Mouse (Mus musculus): ENCODE data around the gene Wfdc10.

The Wfdc10 gene

DNA sequence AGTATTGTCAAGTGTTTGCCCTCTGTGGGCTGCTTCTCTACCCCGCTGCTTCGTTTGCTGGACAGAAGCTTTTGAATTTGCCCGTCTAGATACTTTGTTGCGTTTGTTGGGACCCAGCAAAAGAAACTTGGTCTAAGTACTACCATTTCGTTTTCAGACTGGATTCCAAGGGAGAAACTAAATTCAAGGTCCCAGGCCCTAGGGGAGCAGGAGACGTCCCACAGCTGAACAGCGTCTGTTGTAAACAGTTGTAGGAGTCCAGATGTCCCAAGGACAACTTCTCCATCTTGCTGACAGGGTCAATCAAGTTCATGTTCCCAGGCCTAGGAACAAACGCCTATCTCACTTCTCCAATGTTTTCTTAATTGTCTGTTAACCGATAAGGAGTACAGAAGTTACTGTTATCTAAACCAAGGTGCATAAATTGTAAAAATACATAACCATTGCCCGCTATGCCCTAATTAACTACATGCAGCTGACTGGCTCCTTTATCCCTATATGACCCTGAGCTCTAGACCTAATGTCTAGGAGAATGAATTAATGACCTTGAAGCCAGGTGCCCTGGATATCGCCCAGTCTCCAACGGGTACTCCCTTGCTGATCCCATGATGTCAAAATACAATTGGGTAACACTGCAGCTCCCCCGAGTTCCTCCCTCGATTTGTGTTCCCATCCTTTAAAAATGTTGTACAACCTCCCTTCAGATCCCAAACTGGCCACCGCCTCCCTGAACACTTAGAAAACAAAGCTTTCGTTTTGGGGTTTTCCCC lies 21.3 kb downstream of the Wfdc10 start:
- POLR2A ChIA-PET, result interaction anchor here (0.8 to 1.9 kb wide), 6 partner anchors 20 to 234 kb away, joined by 3 to 5 read pairs (median 3); partner anchors contain the start of genes Acot8 (in 2 of the 4), Zswim3 (in 2 of the 4), Sdc4 (in 1 of the 4) and Wfdc9 (in 1 of the 4)
- CTCF ChIA-PET, result interaction anchor here in 3 of 4 experiments (0.5 to 2.8 kb wide), 7 partner anchors 21 to 195 kb away, joined by 4 to 15 read pairs (median 7); partner anchors contain the start of genes Wfdc10 (in 2 of the 3) and Wfdc9 (in 2 of the 3)

DNA sequence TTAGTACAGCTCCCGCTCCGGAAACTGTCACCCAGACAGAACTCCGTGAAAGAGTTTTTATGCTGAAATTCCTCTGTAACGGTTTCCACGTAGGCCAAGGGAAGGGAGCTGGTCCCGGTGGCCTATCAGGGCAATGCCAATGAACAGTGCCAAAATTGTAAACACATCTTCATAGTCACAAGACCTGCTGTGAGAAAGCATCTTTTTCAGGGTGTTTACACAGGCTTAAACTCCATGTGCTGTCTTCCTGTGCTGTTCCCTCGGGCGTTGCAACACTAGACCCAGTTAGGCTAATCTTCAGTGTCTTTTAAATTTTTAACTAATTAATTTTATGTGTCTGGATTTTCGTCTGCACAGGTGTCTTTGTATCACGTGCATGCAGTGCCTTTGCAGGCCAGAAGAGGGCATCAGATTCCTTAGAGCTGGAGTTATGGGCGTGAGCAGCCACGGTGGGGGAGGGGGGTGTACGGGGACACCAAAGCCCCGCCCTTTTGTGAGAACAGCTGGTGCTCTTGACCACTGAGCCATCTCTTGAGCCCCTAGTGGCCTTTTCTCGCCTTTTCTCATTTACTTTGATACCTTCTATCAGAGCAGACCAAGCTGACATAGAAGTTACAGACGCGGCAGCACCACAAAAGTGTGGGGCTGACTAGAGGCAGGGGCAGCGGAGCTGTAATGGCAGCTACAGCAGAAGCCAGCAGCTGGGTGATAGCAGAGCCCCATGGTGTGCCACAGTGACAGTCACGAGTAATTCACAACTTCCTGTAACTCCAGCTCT lies 23.2 kb downstream of the Wfdc10 start:
- POLR2A ChIA-PET, result interaction anchor here in 3 of 4 experiments (0.7 to 1.2 kb wide), 8 partner anchors 9 to 661 kb away, joined by 3 to 4 read pairs (median 4); partner anchors contain the start of genes Zswim1 (in 2 of the 3), Dnttip1 (in 1 of the 3) and Wfdc3 (in 1 of the 3)
- CTCF ChIA-PET, result interaction anchor here (0.6 to 2.3 kb wide), 60 partner anchors 8 to 937 kb away, joined by 3 to 37 read pairs (median 4); partner anchors contain the start of genes Wfdc10 (in 3 of the 4), Wfdc9 (in 3 of the 4), Eppin (in 1 of the 4) and Gm20458 (in 1 of the 4)

DNA sequence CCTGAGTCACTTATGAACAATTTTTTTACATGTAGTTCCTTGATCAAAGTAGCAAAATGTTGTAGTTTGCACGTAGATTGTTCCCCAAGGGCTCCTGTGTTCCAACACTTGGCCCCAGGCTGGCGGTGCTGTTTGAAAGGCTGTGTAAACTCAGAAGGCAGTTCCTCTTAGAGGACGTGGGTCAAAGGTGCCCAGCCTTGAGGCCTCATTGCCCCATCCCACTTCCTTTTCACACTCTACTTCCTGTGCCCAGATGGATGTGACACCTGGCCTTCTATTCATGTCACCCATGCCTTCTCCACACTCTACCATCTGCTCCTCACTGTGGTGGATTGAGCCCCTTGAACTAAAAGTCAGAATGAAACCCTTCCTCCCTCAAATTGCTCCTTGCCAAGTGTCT lies 24.1 kb downstream of the Wfdc10 start:
- POLR2A ChIA-PET, result interaction anchor here in 2 of 4 experiments (0.7 to 1.2 kb wide), 6 partner anchors 8 to 143 kb away, joined by 3 to 4 read pairs (median 4); partner anchors contain the start of genes Dnttip1 (in 1 of the 2), Wfdc3 (in 1 of the 2) and Zswim1 (in 1 of the 2)
- CTCF ChIA-PET, result interaction anchor here (0.6 to 2.3 kb wide), 41 partner anchors 9 to 395 kb away, joined by 3 to 37 read pairs (median 4); partner anchors contain the start of genes Wfdc10 (in 2 of the 4), Wfdc9 (in 2 of the 4), Gm20458 (in 1 of the 4) and Snx21 (in 1 of the 4)

DNA sequence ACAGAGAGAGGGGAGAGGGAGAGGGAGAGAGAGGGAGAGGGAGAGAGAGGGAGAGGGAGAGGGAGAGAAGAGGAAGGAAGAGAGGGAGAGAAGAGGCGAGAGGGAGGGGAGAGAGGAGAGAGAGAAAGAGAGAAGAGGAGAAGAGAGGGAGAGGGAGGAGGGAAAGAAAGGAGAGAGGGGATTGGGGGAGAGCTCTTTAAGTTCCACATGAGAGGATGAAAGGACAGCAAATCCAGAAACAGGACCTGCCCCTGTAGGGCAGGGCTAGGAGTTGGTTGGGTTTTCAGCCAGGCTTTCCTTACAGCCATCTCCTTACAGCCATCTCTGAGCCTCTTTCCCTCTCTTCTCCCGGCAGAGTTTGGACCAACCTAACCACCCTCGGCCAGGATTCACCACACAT lies 29.0 kb downstream of the Wfdc10 start, which contains the start of gene Wfdc13:
Gene Wfdc13, plus strand, starts transcription at position 301 of the 400 bp plus-strand sequence.
- CTCF ChIA-PET, result interaction anchor here in 1 of 4 experiments (1.2 kb wide), 1 partner anchor 29 kb away, joined by 3 read pairs; the partner anchor contains the start of genes Wfdc10 and Wfdc9
- POLR2A ChIA-PET, result interaction anchor here in 1 of 4 experiments (0.6 kb wide), 1 partner anchor 81 kb away, joined by 4 read pairs; no protein-coding TSS in a partner anchor

DNA sequence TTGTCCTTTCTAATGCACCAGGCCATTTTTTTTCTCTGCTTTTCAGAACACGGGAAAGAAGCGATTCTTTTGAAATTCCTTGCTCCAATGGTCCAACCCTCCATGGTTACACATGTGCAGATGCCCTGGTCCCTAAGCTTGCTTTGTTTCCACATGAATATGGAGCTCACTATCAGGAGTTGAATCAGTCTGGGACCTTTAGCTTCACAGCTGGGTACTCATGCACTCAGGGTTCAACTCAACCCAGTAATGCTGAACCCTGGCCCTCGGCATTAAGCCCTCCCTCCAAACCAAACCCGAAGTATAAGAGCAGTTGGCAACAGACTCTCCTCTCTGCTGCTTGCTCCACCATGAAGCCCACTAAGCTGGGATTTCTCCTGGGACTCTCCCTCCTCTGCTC lies 42.4 kb downstream of the Wfdc10 start, which contains the start of gene Spint4:
Gene Spint4, plus strand, starts transcription at position 301 of the 400 bp plus-strand sequence.
- CTCF ChIA-PET, result interaction anchor here in 1 of 4 experiments (1.2 kb wide), 1 partner anchor 19 kb away, joined by 3 read pairs; no protein-coding TSS in a partner anchor
- POLR2A ChIA-PET, result interaction anchor here in 1 of 4 experiments (0.5 kb wide), 1 partner anchor 38 kb away, joined by 3 read pairs; no protein-coding TSS in a partner anchor

DNA sequence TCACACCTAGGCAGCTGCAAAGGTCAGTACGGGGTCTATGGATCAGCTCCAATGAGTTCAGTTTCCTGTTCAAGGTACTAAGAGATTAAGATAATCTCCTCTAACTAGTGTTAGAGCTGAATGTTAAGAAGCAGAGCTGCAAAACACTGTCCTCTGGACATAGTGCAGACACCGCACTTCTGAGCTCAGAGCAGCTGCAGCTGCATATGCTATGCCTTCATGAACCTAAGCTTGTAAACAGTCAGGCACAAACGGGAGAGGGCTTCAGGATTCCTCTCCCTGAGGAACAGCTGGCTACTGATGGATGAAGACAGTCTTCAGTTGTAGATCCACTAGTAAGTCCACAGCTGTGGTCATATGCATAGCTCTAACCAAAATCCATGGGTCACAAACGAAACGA lies 45.1 kb downstream of the Wfdc10 start:
- CTCF ChIA-PET, result interaction anchor here (0.5 to 2.2 kb wide), 15 partner anchors 22 to 839 kb away, joined by 3 to 7 read pairs (median 4); partner anchors contain the start of genes Wfdc10 (in 2 of the 4) and Wfdc9 (in 2 of the 4)

DNA sequence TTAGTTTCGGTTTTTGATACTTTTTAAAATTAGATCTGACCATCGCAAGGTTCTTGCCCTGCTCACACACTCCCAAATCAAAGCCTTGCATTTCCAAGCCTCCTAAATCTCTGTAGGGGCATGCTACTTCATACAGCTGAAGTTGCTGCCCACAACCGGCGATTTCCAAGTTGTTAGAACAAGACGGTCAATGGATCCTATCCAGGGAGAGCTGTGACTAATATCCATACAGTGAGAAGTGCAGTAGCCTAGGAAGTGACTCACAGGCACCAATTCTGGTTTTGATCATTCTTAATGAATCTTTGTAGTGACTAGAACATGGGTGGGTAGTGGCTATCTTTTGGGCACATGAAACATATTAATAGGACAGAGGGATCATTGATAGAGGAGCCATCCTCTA lies 45.9 kb downstream of the Wfdc10 start:
- POLR2A ChIA-PET, result no interaction called here
- CTCF ChIA-PET, result interaction anchor here in 3 of 4 experiments (1.0 to 2.2 kb wide), 4 partner anchors 23 to 183 kb away, joined by 3 to 7 read pairs (median 3); partner anchors contain the start of genes Wfdc10 (in 1 of the 3) and Wfdc9 (in 1 of the 3)

More for the DNA sequence above, 45.1 kb downstream of the Wfdc10 start:
- POLR2A ChIA-PET, result interaction anchor here in 1 of 4 experiments (0.6 kb wide), 1 partner anchor 26 kb away, joined by 3 read pairs; no protein-coding TSS in a partner anchor

DNA sequence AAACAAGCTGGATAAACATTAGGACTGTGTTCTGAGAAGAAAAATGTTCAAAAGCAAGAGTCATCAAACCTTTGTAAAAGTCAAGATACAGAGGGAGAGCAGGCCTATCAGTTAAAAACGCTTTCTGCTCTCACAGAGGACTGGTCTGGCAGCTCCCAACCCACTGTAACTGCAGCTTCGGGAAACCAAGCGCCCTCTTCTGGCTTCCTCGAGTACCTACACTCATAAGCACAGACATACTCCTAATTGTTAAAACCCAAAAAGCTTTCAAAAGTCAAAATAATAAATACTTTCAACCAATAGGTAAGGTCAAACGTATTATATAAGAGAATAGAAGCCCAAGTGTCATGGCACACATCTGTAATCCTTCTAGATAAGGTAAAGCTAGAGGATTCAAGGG lies 48.4 kb downstream of the Wfdc10 start:
- POLR2A ChIA-PET, result no interaction called here
- CTCF ChIA-PET, result interaction anchor here in 3 of 4 experiments (0.5 to 1.4 kb wide), 9 partner anchors 13 to 709 kb away, joined by 3 to 14 read pairs (median 3); partner anchors contain the start of genes Wfdc10 (in 1 of the 3) and Wfdc9 (in 1 of the 3)

DNA sequence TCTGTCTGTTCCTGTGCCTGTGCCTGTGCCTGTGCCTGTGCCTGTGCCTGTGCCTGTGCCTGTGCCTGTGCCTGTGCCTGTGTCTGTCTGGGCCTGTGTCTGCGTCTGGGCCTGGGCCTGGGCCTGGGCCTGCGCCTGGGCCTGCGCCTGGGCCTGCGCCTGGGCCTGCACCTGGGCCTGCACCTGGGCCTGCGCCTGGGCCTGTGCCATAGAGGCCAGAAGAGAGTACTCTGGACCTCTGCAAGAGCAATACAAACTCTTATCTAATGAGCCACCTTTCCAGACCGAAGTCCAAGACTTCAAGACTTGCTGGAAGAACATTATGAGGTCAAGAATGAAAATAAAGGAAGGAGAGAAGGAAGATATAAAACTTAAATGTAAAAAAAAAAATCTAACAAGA lies 49.5 kb downstream of the Wfdc10 start:
- POLR2A ChIA-PET, result no interaction called here

DNA sequence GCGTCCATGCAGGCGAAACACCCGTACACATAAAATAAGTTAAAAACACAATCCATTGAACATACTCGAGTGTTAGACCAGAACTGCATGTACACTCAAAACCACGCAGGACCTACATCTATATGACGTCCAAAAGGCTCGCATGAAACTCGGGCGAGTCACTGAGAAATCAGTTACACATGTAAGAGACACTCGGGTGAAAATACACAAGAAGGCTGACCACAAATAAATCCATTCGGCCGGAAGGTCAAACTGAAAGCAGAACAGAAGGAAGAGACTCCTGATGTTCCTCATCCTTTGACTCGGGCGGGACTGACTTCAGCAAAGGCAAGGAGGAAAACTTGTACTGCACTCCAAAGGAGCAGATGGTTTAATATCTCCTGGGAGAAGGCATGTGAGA lies 50.1 kb downstream of the Wfdc10 start:
- POLR2A ChIA-PET, result interaction anchor here in 1 of 4 experiments (0.6 kb wide), 2 partner anchors 19 to 954 kb away, joined by 3 to 6 read pairs; no protein-coding TSS in a partner anchor
- CTCF ChIA-PET, result no interaction called here

More for the DNA sequence above, 49.5 kb downstream of the Wfdc10 start:
- CTCF ChIA-PET, result no interaction called here
